Mouse (Mus musculus) spleen, adult 2 months (tissue): Measurements from ENCODE around the gene Bloc1s5.

Experiments used
- CTCF ChIP-seq: fragments of 200-500 bp; IDR thresholded peaks from 2 replicates; pipeline ENCODE4 v1.5.1; 2011; ENCODE audit warnings: mild to moderate bottlenecking, inconsistent platforms; ENCODE audit not compliant: insufficient read depth, insufficient read length, insufficient replicate concordance; ENCODE audit errors: extremely low read depth
- POLR2A ChIP-seq: fragments of 200-500 bp; IDR thresholded peaks from 2 replicates; pipeline ENCODE4 v1.6.1; 2011; ENCODE audit warnings: low read depth, low read length, inconsistent platforms

DNA sequence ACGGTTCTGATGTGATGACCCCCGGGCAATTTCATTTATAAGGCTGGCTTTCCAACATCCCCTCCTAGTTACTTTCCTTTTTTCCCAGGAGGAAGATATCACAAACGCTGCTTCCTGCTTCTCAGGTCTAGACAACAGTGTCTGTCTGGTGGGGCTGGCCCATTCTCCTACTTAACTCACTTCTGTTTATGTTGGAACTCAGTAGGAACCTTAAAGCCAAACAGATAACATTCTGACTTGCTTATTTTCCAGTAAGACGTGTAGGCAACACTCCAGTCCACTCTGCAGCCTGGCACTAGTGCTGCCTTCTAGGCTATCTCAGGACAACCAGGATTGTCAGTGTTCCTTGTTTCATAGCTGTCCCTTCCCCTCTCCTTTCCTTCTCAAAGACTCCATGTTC, 14.2 kb upstream of the Bloc1s5 start:
- TF ChIP-seq CTCF = no peak
- TF ChIP-seq POLR2A = no peak
